12 mouse cellular contexts compared by ENCODE assay signal in the genomic region with DNA sequence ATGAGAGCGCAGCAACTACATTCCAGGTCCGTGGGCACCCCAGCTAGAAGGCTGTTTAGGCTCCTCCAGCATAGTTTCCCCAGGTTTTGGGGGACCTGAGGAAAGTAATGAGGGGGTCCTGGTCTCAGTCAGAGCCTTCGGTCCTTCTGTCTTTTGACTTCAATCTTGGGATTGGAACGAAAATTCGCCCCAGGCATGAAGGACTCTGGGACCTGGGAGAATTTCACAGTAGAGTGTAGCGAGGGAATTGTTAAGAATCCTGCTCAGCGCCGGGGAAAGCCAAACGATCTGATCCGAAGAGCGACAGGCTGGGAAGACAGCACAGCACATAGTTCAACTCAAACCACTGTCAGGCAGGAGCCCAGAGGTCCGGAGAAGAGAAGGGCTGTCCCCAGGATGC. TPM values are rescaled to one million over a fixed set of nuclear protein-coding genes. Genes with fewer than 3 reads are reported as not detected.
DNase-seq lines count a peak whose midpoint lies in the region; ATAC-seq and TF ChIP-seq lines count a peak whose summit lies in the region.
"Had no signal": no experiment of that assay in that cellular context is flagged by ENCODE, and none has a peak within 500 bp of the region (broad histone marks: within the 10 kb centered on the region; RNA-seq: fewer than 3 reads in every experiment).

No protein-coding gene starts in this region.

- H3K9me3 ChIP-seq in embryonic facial prominence, embryonic 15.5 days (replicated peaks), result no peaks in the 10 kb centered on the region
- H3K9me3 ChIP-seq in hindbrain, embryonic 15.5 days, result no peaks in the 10 kb centered on the region
- H3K9me3 ChIP-seq in midbrain, postnatal 0 days (ENCODE audit: low read length), result no peaks in the 10 kb centered on the region
- H3K9me3 ChIP-seq in liver, embryonic 12.5 days (replicated peaks), result no peaks in the 10 kb centered on the region

- DNase-seq in embryo, embryonic 10.5 days (ENCODE audit: low spot score), result peak; percentile 54
- DNase-seq in embryo, embryonic 10 days (ENCODE audit: low spot score), result no peak
- DNase-seq in midbrain, postnatal 0 days (ENCODE audit: low spot score), result no peak
- no peak for DNase-seq in urinary bladder, postnatal 25 days (ENCODE audit: low spot score)
- DNase-seq in cerebellum, adult 8-10 months, result no peak
- DNase-seq: liver had no signal

- H3K27ac ChIP-seq in embryonic facial prominence, embryonic 15.5 days (replicated peaks), result no peak overlapping the region
- no peak overlapping the region for H3K27ac ChIP-seq in hindbrain, embryonic 15.5 days (replicated peaks)
- H3K27ac ChIP-seq in midbrain, postnatal 0 days (ENCODE audit: low read depth, low read length), result no peak overlapping the region
- H3K27ac ChIP-seq in liver, embryonic 12.5 days, result no peak overlapping the region

- peaks cover 100% of the 10 kb centered on the region for H3K27me3 ChIP-seq in embryonic facial prominence, embryonic 15.5 days
- peaks cover 78% of the 10 kb centered on the region for H3K27me3 ChIP-seq in hindbrain, embryonic 15.5 days
- H3K27me3 ChIP-seq in midbrain, postnatal 0 days (ENCODE audit: insufficient read depth, low read length), result peaks cover 70% of the 10 kb centered on the region
- H3K27me3 ChIP-seq in liver, embryonic 12.5 days (replicated peaks), result peaks cover 100% of the 10 kb centered on the region

- 3% methylated on average over 12 of the region's 12 CpGs for WGBS in embryonic facial prominence, embryonic 15.5 days
- under 1% methylated on average over 12 of the region's 12 CpGs for whole genome bisulfite sequencing in hindbrain, embryonic 15.5 days
- WGBS in midbrain, postnatal 0 days, result 2% methylated on average over 12 of the region's 12 CpGs
- WGBS in liver, embryonic 12.5 days (ENCODE audit: insufficient replicate concordance), result 2% methylated on average over 12 of the region's 12 CpGs

- no peak overlapping the region for H3K9ac ChIP-seq in embryonic facial prominence, embryonic 15.5 days
- no peak overlapping the region for H3K9ac ChIP-seq in hindbrain, embryonic 15.5 days
- H3K9ac ChIP-seq in midbrain, postnatal 0 days (replicated peaks; ENCODE audit: low read length, poor library complexity, severe bottlenecking), result no peak overlapping the region
- H3K9ac ChIP-seq in liver, embryonic 12.5 days, result no peak overlapping the region

- H3K4me1 ChIP-seq in embryonic facial prominence, embryonic 15.5 days, result peaks cover 60% of the 10 kb centered on the region
- H3K4me1 ChIP-seq in hindbrain, embryonic 15.5 days (replicated peaks), result peaks cover 61% of the 10 kb centered on the region
- peaks cover 17% of the 10 kb centered on the region for H3K4me1 ChIP-seq in midbrain, postnatal 0 days (ENCODE audit: insufficient read depth, low read length)
- peaks cover 19% of the 10 kb centered on the region; the same call in 1 of the 2 replicates for H3K4me1 ChIP-seq in liver, embryonic 12.5 days

- H3K36me3 ChIP-seq in embryonic facial prominence, embryonic 15.5 days, result no peaks in the 10 kb centered on the region
- no peaks in the 10 kb centered on the region for H3K36me3 ChIP-seq in hindbrain, embryonic 15.5 days
- H3K36me3 ChIP-seq in midbrain, postnatal 0 days (ENCODE audit: insufficient read depth, low read length), result no peaks in the 10 kb centered on the region
- H3K36me3 ChIP-seq in liver, embryonic 12.5 days, result no peaks in the 10 kb centered on the region

- H3K4me3 ChIP-seq in embryonic facial prominence, embryonic 15.5 days (replicated peaks), result peak overlapping the region; percentile 26; the same call in 1 of the 2 replicates
- peak overlapping the region; percentile 17; the same call in 1 of the 2 replicates for H3K4me3 ChIP-seq in hindbrain, embryonic 15.5 days
- H3K4me3 ChIP-seq in midbrain, postnatal 0 days (ENCODE audit: low read depth, low read length), result peak overlapping the region; percentile 15; the same call in 1 of the 2 replicates
- no peak overlapping the region for H3K4me3 ChIP-seq in liver, embryonic 12.5 days

- no peak for ATAC-seq in embryonic facial prominence, embryonic 15.5 days (ENCODE audit: insufficient number of reproducible peaks, low FRiP score, low TSS enrichment, low read depth)
- ATAC-seq in hindbrain, embryonic 15.5 days (ENCODE audit: low FRiP score, low read depth), result no peak
- ATAC-seq in midbrain, postnatal 0 days (ENCODE audit: low FRiP score), result no peak
- no peak for ATAC-seq in liver, embryonic 12.5 days

- TF ChIP-seq CTCF in midbrain, postnatal 0 days (IDR thresholded peaks at IDR 0.05), result no peak

- peak overlapping the region; percentile 17; the same call in 1 of the 2 replicates for H3K4me2 ChIP-seq in embryonic facial prominence, embryonic 15.5 days (replicated peaks)
- H3K4me2 ChIP-seq in hindbrain, embryonic 15.5 days, result peak overlapping the region; percentile 42
- H3K4me2 ChIP-seq in midbrain, postnatal 0 days (ENCODE audit: low read depth, low read length, poor library complexity, severe bottlenecking), result peak overlapping the region; percentile 38; the same call in 1 of the 2 replicates
- H3K4me2 ChIP-seq in liver, embryonic 12.5 days, result no peak overlapping the region

RNA-seq across cellular contexts. Expression of a gene that starts 2.5 kb away (rescaled TPM):
- polyA plus RNA-seq in embryonic facial prominence, embryonic 15.5 days (2015; fragmentation: Nextera tagmentation; extraction: Ambion mirVana), result 0.08 and 0.19 TPM in 2 replicates
- 1.7 and 3.1 TPM in 2 replicates for polyA plus RNA-seq in hindbrain, embryonic 15.5 days (2015; fragmentation: Nextera tagmentation; extraction: Ambion mirVana)
- 0.99 and 1.4 TPM in 2 replicates for total RNA-seq in midbrain, postnatal 0 days (2014; rRNA removed)
- polyA plus RNA-seq in midbrain, postnatal 0 days (2015; fragmentation: Nextera tagmentation; extraction: Ambion mirVana), result 1.9 and 2.4 TPM in 2 replicates
- polyA plus RNA-seq in liver, embryonic 12.5 days (2016; fragmentation: Nextera tagmentation; extraction: Ambion mirVana), result not detected in 2 replicates
- total RNA-seq: adrenal gland, postnatal 36 days; heart, adult 8-10 months; MEL had no signal

RNA-seq across cellular contexts. Expression of a gene that starts 33.2 kb away (rescaled TPM):
- polyA plus RNA-seq in embryonic facial prominence, embryonic 15.5 days (2015; fragmentation: Nextera tagmentation; extraction: Ambion mirVana), result 61.8 and 64.0 TPM in 2 replicates
- 42.0 and 42.4 TPM in 2 replicates for polyA plus RNA-seq in hindbrain, embryonic 15.5 days (2015; fragmentation: Nextera tagmentation; extraction: Ambion mirVana)
- 26.7 and 27.4 TPM in 2 replicates for total RNA-seq in midbrain, postnatal 0 days (2014; rRNA removed)
- 32.2 and 36.8 TPM in 2 replicates for polyA plus RNA-seq in midbrain, postnatal 0 days (2015; fragmentation: Nextera tagmentation; extraction: Ambion mirVana)
- 57.8 and 64.9 TPM in 2 replicates for polyA plus RNA-seq in liver, embryonic 12.5 days (2016; fragmentation: Nextera tagmentation; extraction: Ambion mirVana)

RNA-seq across cellular contexts. Expression of a gene that starts 50.9 kb away (rescaled TPM):
- 40.9 and 42.3 TPM in 2 replicates for polyA plus RNA-seq in embryonic facial prominence, embryonic 15.5 days (2015; fragmentation: Nextera tagmentation; extraction: Ambion mirVana)
- polyA plus RNA-seq in hindbrain, embryonic 15.5 days (2015; fragmentation: Nextera tagmentation; extraction: Ambion mirVana), result 17.6 and 18.1 TPM in 2 replicates
- total RNA-seq in midbrain, postnatal 0 days (2014; rRNA removed), result 44.9 and 50.1 TPM in 2 replicates
- polyA plus RNA-seq in midbrain, postnatal 0 days (2015; fragmentation: Nextera tagmentation; extraction: Ambion mirVana), result 13.1 and 13.8 TPM in 2 replicates
- 12.9 and 13.4 TPM in 2 replicates for polyA plus RNA-seq in liver, embryonic 12.5 days (2016; fragmentation: Nextera tagmentation; extraction: Ambion mirVana)
